Mouse (Mus musculus) heart, postnatal 36 days (tissue): ENCODE measurements around the gene Bend5. TPM values are rescaled to one million over a fixed set of nuclear protein-coding genes. Genes with fewer than 3 reads are reported as not detected.

Experiments
- DNase-seq, 2 experiments: peaks; one replicate each; pipeline ENCODE4 v3.0.0; 2021 to 2022
- intact Hi-C: fragments of 180-260 bp; cut with DNase I; formaldehyde crosslinking; loops from one replicate; pipeline ENCODE4 v1.15.1; 2025
- total RNA-seq, 2 experiments: library from RNA; stranded (reverse); gene quantifications; 2 replicates each; pipeline ENCODE4 v1.2.3; 2021

The Bend5 gene
- 1 to 10 TPM; 8.0 to 8.2 TPM for total RNA-seq

DNA sequence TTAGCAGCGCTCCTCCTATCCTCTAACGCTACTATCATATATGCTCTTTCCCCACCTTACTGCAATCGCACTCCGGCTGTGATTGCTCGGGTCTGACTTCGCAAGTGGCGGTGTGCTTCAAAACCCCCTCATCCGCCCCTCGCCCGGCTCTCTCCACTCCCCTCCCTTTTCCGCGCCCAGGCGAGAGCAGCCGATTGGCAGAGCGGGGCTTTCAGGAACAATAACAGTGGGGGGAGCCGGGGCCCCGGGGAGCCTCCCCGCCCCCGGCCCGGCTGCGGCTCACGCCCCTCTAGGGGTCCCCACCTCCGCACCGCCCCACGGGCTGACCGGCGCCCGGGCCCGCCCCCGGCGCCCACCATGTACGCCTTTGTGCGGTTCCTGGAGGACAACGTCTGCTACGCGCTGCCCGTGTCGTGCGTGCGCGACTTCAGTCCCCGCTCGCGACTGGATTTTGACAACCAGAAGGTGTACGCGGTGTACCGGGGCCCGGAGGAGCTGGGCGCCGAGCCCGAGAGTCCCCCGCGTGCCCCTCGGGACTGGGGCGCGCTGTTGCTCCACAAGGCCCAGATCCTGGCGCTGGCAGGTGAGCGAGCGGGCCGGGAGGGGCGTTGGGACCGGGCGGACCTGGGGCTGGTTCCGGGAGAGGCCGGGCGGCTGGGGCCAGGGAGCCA lies at the start of gene Bend5:
Bend5 (plus strand) TSS at position 189 of the 671 bp plus-strand sequence.
- intact Hi-C loops: loop anchor here (5.0 kb wide), 1 partner anchor 77 kb away; no protein-coding TSS in a partner anchor
- peak; percentile 61 to 69 for DNase-seq

- intact Hi-C loops: no loop called here
- no peak for DNase-seq
These were observed 47.0 kb upstream of the Bend5 start for GRCm38 (mm10) chr4:111367771-111368170.

DNA sequence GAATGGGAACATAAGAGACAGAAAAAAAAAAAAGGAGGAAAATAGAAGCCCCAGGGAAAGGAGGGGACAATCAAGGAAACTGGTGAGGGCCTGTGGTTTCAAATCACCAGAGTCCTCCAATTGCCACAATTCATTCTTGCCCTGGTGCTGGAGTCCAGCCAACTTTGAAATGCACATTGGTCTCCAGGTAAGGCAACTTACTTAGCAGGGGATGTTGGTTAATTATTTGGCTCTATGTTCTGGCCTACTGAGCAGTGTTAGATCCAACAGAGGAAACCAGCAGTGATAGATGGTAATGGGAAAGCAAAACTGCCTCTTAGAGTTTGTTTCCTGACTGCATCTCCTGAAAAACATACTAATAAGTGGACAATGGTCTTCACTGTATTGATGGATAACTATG lies 37.6 kb upstream of the Bend5 start:
- DNase-seq: no peak
- intact Hi-C loops: no loop called here

GRCm38 (mm10) chr4:111378071-111378470 lies 36.7 kb upstream of the Bend5 start:
- intact Hi-C loops: no loop called here
- no peak for DNase-seq

DNA sequence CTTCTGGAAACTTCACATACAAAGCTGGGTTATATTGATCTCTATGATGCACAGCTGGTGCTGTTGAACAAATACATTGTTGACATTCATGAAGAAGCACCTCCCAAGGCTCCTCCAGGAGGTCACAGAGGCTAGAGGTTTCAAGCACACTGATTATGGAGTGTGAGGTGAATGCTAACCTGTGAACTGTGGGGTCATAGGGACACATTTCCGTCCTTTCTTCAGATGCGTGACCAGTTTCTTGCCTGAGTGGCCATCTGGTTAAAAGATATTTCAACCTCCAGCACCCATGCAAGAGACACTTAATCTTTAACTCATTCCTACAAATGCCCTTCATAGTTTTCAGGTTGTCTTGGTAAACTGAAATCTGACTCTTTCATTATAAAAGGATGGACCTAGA lies 31.7 kb upstream of the Bend5 start:
- no peak for DNase-seq
- intact Hi-C loops: no loop called here

- no peak for DNase-seq
- intact Hi-C loops: no loop called here
These were observed 24.1 kb upstream of the Bend5 start for GRCm38 (mm10) chr4:111390736-111391135.

DNA sequence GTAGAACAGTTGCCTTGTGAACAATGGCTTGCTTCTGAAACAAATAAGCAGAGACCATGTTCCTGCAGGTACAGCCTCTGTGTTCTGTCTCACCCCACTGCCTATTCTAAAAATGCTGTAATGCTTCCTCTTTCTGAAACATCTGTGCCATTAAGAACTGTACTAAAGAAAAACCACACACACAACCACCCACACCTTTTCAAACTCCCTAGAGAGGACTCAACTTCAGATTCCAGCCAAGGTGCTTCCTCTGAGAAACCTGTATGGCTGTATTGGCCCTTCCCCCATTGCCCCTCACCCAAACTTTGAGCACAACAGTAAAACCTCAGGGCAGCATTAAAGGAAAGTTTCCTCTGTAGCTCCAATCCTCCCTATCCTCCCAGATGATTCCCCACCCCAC lies 15.0 kb upstream of the Bend5 start:
- DNase-seq: no peak
- intact Hi-C loops: no loop called here

GRCm38 (mm10) chr4:111400676-111401075 lies 14.1 kb upstream of the Bend5 start:
- intact Hi-C loops: no loop called here
- DNase-seq: no peak

DNA sequence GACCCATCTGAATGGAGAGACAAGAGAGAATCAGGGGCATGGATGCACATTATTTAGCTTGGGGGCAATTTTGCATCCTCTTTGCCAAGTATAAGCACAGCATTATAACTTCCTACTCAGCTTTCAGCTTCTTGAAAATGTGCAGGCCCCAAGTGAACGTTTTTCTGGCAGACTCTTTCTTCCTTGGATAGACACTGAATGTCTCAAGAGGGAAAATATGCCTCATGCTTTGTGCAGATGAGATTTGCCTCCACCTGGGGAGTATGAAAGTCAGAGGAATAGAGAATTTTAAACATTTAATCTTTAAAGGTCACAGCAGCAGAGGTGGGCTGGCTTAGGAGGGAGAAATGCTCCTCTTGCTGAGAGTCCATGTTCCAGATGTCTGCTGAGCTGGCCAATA lies 11.6 kb upstream of the Bend5 start:
- intact Hi-C loops: no loop called here
- DNase-seq: no peak

DNA sequence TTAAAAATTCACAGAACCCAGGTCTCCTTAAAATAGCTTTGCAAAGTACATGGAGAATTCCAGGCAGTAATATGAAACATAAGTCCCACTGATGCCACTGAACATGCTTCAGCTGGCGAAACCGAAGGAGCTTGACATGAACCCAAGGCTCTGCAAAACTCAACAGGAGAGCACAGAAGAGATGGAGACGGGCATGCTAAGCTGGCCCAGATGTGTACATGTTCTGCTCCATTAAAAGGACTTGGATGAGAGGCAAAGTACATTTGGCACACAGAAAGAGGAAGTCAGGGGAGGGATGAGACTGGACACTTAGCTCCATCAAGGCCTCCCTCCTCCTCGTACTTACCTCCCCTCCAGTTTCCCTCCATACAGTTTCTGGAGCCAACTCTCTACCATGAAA lies 4.1 kb upstream of the Bend5 start:
- DNase-seq: no peak
- intact Hi-C loops: no loop called here

DNA sequence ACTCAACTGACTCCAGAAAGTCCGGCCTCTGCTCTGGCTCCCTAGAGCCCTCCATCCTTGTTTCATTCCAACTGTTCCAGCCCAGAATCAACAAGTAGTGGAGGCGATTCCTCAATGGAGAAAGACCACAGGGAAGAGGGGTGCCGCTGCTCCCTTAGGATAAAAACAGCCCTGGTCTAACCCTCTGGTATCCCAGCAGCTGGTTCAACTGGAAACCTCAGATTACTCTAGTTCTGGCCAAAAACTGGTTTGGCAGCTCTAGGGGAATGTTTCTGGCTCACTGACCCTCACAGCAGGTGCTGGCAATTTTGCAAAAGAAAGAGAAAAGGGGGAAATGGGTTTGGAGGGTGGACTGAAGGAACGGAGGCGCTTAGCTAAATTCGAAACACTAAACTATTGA lies 407 bp upstream of the Bend5 start:
- peak in 1 of 2 experiments; percentile 9 for DNase-seq
- intact Hi-C loops: no loop called here

DNA sequence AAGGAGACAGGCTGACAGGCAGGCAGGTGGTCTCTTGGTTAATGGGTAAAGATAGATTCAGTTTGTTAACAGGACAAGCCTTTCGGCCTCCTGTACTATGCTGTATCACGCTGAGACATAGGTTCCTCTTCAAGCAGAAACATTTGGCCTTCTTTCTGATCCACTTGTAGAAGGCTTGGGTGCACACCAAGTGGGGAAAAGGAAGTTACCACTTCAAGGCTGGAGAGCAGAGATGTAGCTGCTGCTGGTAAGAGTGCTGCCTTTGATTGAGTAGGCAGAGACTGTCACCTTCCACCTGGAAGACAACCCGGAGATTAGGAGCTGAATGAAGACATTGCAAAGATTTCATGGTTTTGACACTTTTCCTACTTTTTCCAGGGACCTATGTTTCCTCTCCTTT lies 1.3 kb downstream of the Bend5 start:
- intact Hi-C loops: loop anchor here (5.0 kb wide), 1 partner anchor 76 kb away; no protein-coding TSS in a partner anchor
- DNase-seq: no peak

DNA sequence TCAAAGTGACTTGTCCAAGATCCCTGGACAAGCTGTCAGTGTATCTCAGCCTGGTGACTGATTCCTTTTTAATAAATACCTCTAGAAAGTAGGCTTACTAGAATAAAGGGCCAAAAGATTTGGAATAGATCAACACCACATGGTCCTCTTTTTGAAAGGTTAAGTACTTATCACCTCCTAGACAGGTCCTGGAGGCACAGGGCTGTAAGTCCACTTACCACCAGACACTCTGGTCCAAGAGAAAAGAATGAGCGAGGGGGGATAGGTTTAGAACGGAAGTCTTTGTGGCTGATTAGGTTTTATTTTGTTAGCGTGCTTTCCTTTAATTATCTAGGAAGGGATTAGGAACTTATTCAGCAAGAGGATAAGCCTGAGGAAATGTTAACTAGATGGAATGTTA lies 1.7 kb downstream of the Bend5 start:
- intact Hi-C loops: loop anchor here (5.0 kb wide), 1 partner anchor 76 kb away; no protein-coding TSS in a partner anchor

GRCm38 (mm10) chr4:111417716-111418115 lies 2.9 kb downstream of the Bend5 start:
- intact Hi-C loops: loop anchor here (5.0 kb wide), 1 partner anchor 75 kb away; no protein-coding TSS in a partner anchor
- DNase-seq: no peak

More for the DNA sequence above, 1.7 kb downstream of the Bend5 start:
- DNase-seq: no peak

DNA sequence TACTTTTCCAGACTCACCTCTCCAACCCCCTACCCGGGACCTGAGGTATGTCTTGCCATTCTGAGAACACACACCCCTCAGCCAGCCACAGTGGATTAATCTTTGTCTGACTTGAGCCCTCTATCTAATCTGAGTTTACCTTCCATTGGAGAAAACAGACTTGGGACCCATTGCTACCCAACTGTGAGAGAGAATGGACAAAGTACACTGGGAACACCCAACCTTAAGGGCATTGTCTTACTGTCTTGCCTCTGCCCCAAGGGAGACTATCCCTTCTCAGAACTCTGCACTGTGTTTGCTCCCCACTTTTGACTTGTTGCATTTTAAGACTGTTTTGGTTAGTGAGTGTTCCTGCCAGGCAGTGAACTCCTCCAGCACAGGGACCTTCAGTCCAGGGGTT lies 4.7 kb downstream of the Bend5 start:
- no peak for DNase-seq
- intact Hi-C loops: loop anchor here (5.0 kb wide), 1 partner anchor 73 kb away; no protein-coding TSS in a partner anchor

- peak in 1 of 2 experiments; percentile 42 for DNase-seq
- intact Hi-C loops: no loop called here
These were observed 5.2 kb downstream of the Bend5 start for GRCm38 (mm10) chr4:111420031-111420430.

- no peak for DNase-seq
- intact Hi-C loops: no loop called here
These were observed 6.1 kb downstream of the Bend5 start for GRCm38 (mm10) chr4:111420955-111421354.

DNA sequence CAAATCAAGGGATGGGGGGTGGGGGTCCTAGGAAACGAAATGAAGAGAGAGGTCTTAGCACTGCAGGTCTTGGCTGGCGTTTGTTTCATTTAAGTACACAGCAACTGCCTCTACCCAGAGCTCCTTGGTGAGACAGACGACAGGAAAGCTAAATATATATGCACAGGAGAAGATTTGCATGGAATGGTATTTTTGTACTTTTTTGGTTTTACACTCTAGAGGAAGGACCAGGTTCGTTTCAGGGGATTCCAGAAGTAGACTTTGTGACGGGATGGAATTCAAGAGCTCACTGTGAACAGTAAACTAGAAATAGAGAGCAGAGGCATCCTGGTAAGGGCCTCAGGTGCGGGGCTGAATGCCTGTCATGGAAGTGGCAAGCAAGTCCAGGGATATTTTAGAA lies 7.0 kb downstream of the Bend5 start:
- DNase-seq: no peak
- intact Hi-C loops: no loop called here

- DNase-seq: no peak
- intact Hi-C loops: no loop called here
These were observed 9.7 kb downstream of the Bend5 start for GRCm38 (mm10) chr4:111424371-111424950.

GRCm38 (mm10) chr4:111425170-111425569 lies 10.4 kb downstream of the Bend5 start:
- DNase-seq: no peak
- intact Hi-C loops: no loop called here

- intact Hi-C loops: no loop called here
- peak; percentile 27 to 42 for DNase-seq
These were observed 16.4 kb downstream of the Bend5 start for GRCm38 (mm10) chr4:111431186-111431585.

DNA sequence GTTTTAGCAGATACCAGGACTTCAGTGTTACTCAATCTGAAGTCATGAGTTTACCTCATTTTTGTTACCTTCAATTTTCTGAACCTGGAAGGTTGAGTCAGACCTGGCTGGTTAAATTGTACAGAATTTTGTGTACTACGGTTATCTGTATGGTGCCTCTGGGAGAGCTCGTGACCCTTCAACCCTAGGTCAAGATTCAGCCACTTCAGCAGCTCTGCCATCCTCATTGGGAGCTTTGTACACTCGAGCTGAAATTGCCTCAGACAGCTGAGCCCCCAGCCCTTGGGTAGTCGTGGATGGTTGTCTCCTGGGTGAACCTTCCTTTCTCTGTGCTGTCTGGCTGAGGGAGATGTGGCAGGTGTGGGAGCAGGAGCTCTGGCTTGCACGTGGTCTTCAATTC lies 17.2 kb downstream of the Bend5 start:
- DNase-seq: no peak
- intact Hi-C loops: no loop called here
